Mouse (Mus musculus) bone marrow macrophage, adult 2 months (primary cell): ENCODE results near the gene Nacc2. TPM values are rescaled to one million over a fixed set of nuclear protein-coding genes. Genes with fewer than 3 reads are reported as not detected.

Experiments
- H3K27ac ChIP-seq: 2 replicates; pipeline ENCODE4 v1.5.1; 2012; ENCODE audit warnings: low read depth, low read length; ENCODE audit not compliant: insufficient read depth
- H3K4me1 ChIP-seq: 2 replicates; pipeline ENCODE4 v1.6.1; 2012; ENCODE audit warnings: low read length; ENCODE audit not compliant: control insufficient read depth, insufficient read depth
- H3K4me3 ChIP-seq: 2 replicates; pipeline ENCODE4 v1.5.1; 2012; ENCODE audit warnings: mild to moderate bottlenecking, low read length, moderate library complexity; ENCODE audit not compliant: insufficient read depth
- CTCF ChIP-seq: IDR thresholded peaks from 2 replicates; pipeline ENCODE4 v1.5.1; 2012; ENCODE audit warnings: low read depth, mild to moderate bottlenecking, low read length, moderate library complexity
- POLR2A ChIP-seq: IDR thresholded peaks from 2 replicates; pipeline ENCODE4 v1.6.1; 2012; ENCODE audit warnings: mild to moderate bottlenecking, low read depth, low read length, borderline replicate concordance
- polyA plus RNA-seq: library from polyadenylated mRNA; stranded (reverse); fragments of >200 nt; gene quantifications from 2 replicates; pipeline ENCODE4 v1.2.4, GENCODE M21; 2012; ENCODE audit not compliant: missing spikeins, insufficient read depth, insufficient read length

Nacc2 gene
- polyA plus RNA-seq, 1 experiment = 18.0 TPM

DNA sequence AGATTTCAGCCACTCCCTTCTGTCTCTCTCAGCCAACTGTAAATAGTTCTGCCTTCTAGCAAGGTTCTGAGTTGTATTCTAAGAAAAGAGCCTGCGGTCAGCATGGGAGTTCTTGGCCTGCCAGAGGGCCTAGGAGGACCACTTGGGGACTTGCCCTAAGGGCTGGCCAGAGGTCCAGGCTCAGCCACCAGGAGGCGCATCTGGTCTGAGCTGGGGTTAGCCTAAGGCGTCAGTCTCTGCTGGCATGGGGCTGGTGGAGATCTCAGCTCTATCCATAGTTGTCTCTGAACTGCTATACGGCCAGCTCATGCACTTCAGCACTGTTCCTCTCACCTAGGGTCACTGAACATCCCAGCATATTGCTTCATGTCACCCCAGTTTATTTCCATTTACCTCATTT lies 30.3 kb upstream of the Nacc2 start:
- TF ChIP-seq POLR2A = no peak
- TF ChIP-seq CTCF = peak; percentile 46
- no peak overlapping the region for H3K4me3 ChIP-seq
- no peak overlapping the region for H3K27ac ChIP-seq
- no peaks in the 10 kb centered on the region for H3K4me1 ChIP-seq

DNA sequence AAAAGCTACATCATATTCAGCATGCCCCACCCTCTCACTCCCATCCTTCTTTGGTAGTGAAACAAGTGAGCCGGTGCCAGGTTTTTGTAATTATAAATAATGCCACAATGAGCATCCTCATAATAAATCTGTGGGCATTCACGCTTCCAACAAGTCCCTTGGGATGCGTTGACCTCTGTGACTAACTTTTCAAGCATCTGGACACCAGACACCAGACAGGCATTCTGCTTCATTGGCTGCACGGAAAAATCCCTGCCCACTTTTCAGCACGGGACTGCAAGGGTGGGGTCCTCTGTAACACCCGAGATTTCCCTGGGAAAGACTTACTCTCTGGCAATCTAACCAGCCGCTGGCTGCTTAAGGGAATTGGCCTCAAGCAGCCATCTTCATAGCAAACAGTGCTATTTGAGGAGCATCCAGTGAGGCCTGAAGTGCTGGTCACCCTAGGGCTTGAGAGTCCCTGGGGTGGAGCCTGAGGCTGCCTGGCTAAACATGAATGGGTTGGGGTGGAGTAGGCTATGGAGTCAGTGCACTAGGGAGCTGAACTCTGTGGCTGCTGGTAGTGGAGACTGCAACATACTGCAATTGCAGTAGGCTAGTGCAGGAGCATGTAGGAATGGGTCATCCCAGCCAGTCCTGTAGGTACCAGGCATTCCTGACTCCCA lies 24.8 kb upstream of the Nacc2 start:
- Histone ChIP-seq H3K27ac (no peak overlapping the region), H3K4me3 (no peak overlapping the region), H3K4me1 (no peaks in the 10 kb centered on the region)
- no peak for TF ChIP-seq CTCF
- TF ChIP-seq POLR2A = no peak

DNA sequence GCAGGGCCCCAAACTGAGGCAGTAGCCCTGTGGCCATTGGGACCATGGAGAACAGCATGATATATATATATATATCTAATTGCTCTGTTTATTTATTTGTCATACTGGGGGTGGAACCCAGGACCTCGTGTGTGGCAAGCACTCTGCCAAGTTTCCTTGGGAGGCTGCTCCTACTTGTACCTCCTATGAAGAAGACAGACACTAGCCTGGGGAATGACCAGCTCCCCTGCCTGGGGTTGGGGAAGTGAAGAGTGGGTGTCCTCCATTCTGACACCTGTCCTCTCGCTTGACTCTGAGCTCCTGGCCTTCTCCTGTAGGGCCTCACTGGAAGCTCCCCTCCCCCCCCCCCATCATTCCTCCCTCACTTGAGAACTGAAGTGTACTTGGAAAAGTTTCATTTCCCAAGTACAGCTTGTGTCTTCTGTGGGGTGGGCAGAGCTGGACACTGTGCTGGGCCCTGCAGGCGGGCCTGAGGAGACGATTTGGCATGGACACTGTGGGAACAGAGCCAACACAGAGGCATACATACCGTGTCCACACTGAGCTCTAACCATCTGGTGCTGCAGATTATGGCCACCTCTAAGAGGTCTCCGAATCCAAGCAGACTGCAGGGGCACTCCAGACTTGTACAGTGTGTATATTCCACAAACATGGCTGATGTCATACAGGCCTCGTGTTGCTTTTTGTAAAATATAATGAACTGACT lies 23.5 kb upstream of the Nacc2 start:
- H3K27ac ChIP-seq = no peak overlapping the region
- no peak overlapping the region for H3K4me3 ChIP-seq
- H3K4me1 ChIP-seq = no peaks in the 10 kb centered on the region
- TF ChIP-seq POLR2A (no peak), CTCF (no peak)

DNA sequence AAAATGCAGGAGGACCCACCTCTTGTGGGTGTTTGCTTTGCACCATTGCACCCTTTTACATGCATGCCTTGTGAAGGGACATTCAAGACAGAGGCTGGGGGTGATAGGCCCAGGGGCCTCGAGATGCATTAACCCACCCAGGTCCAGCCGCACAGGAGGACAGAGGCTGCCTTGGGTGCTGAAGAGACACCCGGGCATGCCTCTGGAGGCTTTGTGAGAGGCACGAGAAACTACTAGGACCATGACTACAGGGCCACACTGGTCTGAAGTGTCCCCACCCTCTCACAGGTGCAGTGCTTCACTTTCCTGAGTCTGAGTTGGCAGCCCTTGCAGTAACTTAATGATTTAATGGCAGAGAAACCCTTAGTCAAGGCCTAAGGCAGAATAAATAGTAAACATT lies 22.1 kb upstream of the Nacc2 start:
- H3K4me3 ChIP-seq = no peak overlapping the region
- TF ChIP-seq CTCF = no peak
- no peaks in the 10 kb centered on the region for H3K4me1 ChIP-seq
- no peak overlapping the region for H3K27ac ChIP-seq

DNA sequence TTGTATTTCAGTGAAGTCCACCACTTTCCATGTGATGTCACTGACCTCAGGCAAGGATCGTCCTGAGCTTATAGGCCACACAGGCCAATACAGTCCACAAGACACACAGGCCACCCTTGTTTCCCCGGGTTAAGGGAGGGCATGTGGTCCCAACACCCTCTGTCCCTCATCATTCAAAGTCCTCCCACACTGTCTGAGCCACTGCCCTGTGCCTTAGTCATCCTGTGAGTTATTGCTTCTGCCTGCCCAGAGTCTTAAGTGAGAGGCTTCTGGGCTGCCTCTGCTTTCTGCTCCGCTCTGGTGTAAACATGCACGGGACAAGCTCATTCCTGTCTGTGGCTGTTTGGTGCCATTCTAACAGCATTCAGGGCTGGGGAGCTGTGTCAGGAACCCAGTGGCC lies 21.3 kb upstream of the Nacc2 start:
- no peak overlapping the region for H3K27ac ChIP-seq
- no peaks in the 10 kb centered on the region for H3K4me1 ChIP-seq
- no peak for TF ChIP-seq POLR2A
- TF ChIP-seq CTCF = no peak
- no peak overlapping the region for H3K4me3 ChIP-seq

DNA sequence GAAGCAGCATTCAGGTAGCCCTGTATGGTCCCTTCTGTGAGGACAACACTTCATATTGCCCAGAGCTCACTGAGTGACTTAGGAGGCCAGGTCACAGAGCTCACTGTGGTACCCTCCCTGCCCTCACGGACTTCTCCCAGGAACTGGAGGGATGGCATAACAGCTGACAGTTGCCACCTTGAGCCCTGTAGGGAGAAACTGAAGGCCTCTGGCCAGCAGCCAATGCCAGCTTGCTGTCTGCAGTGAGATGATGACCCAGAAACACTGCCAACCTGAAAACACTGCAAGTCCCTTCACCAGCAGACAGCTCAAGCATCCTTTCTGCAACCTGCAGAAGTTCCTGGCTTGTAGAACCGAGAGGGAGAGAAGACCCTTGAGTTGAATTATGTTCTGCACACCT lies 20.5 kb upstream of the Nacc2 start:
- peaks cover 4% of the 10 kb centered on the region; the same call in 1 of the 2 replicates for H3K4me1 ChIP-seq
- TF ChIP-seq CTCF (no peak), POLR2A (no peak)
- no peak overlapping the region for H3K4me3 ChIP-seq
- H3K27ac ChIP-seq = no peak overlapping the region

DNA sequence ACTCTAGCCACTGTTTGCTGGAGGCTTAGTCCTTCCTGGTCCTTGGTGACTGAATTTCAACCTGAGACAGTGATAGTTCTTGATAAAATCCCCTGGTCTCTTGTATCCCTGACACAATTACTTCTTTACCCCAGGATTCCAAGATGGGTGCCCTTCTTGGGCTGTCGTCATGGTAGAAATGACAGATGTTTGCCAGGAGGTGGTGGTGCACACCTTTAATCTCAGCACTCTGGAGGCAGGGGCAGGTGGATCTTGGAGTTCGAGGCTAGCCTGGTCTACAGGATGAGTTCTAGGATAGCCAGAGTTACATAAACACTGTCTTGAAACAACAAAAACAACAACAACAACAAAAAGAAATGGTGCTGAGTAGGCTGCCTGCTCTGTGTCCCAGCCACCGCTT lies 20.0 kb upstream of the Nacc2 start:
- TF ChIP-seq CTCF = no peak
- TF ChIP-seq POLR2A = no peak
- Histone ChIP-seq H3K4me1 (peaks cover 8% of the 10 kb centered on the region; the same call in 1 of the 2 replicates), H3K27ac (no peak overlapping the region), H3K4me3 (no peak overlapping the region)

DNA sequence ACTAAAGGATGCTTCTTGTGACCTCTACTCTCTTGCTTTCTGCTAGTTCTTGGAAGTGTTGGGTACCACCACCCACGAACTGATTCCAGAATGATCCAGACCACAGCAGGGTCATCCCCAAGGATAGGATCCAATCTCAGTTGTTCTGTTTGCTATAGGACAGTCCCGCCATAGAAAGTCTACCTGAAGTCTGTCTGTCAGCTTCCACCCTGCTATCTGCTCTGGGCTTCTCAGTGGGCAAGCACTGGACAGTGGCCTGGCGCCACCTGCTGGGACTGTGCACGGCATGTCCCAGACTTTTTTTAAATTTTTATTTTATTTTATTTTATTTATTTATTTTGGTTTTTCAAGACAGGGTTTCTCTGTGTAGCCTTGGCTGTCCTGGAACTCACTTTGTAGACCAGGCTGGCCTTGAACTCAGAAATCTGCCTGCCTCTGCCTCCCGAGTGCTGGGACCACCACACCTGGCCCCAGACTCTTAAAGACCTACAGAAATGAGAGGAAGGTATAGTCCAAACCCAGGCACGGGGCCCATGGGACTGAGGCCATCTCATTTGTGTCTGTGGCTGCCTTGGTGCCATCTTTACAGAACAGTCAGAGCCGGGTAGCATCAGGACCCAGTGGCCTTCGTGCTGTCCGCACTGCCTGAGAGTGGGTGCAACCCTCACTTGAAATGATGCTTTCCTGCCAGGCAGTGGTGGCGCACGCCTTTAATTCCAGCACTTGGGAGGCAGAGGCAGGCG lies 19.0 kb upstream of the Nacc2 start:
- H3K27ac ChIP-seq = no peak overlapping the region
- TF ChIP-seq CTCF (peak; percentile 52), POLR2A (no peak)
- H3K4me3 ChIP-seq = no peak overlapping the region
- H3K4me1 ChIP-seq = peaks cover 8% of the 10 kb centered on the region; the same call in 1 of the 2 replicates

DNA sequence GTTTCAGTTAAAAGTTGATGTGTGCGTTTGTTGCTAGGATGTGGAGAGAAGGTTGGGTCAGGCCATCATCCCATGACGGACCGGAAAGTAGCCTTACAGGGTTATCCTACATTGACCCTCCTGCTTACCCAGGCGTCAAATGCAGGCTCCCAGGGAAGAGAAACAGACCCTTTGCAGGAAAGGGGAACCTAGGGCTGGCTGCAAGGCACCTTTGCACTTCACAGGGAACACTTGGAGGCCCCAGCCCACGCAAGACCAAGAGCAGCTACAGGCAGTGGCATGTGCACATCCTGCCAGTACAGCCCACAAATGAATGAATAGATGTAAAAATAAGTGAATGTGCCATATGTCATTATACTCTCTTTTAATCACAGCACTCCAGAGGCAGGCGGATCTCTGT lies 17.9 kb upstream of the Nacc2 start:
- Histone ChIP-seq H3K4me3 (peak overlapping the region; percentile 58), H3K27ac (peak overlapping the region; percentile 36), H3K4me1 (peaks cover 8% of the 10 kb centered on the region; the same call in 1 of the 2 replicates)
- no peak for TF ChIP-seq CTCF
- TF ChIP-seq POLR2A = no peak
